Mouse (Mus musculus) E14TG2a.4 (cell line): ENCODE measurements at regions not wholly inside any gene's neighbourhood (a gene's known extent, or its start where the extent isn't known, plus 50 kb on each side); places are given as distances from the start of the nearest gene placed in this dataset.

Experiments used
- CTCF ChIP-seq: conservative IDR thresholded peaks from 2 replicates; pipeline ENCODE4 v1.5.1; 2014; ENCODE audit warnings: low read length
- NANOG ChIP-seq: IDR thresholded peaks from 2 replicates; pipeline ENCODE4 v1.6.1; 2014; ENCODE audit warnings: borderline replicate concordance, low read length, mixed read lengths

DNA sequence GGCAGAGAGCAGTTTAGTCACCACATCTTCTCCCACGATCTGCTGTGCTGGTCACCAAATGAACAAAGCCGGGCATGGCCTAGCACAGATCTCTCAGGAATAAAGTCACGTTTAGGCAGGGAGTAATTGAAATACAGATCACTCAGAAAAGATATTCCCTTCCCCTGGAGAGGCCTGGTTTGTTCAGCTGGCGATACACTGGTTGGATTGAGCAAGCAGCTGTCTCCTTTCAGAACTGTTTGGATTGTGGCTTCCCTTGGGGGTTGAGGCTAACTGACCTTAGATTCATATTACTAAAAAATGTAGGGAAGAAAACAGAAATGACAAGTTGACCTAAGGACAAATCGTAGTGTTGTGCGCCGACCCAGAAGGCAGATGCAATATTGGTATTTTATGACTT is 56.7 kb upstream of the Jade1 start:
- no peak for TF ChIP-seq CTCF
- no peak for TF ChIP-seq NANOG
